Mouse (Mus musculus) brain, embryonic 14.5 days (tissue): ENCODE measurements around the gene Haus4. TPM values are rescaled to one million over a fixed set of nuclear protein-coding genes. Genes with fewer than 3 reads are reported as not detected.
A peak's percentile ranks its signal among the peaks of the same experiment; 100 is the strongest.

Experiments
- DNase-seq: peaks from one replicate; pipeline ENCODE4 v3.0.0-alpha.2; 2011; ENCODE audit warnings: low read depth
- CTCF ChIP-seq: fragments of 200-500 bp; IDR thresholded peaks from 2 replicates; pipeline ENCODE4 v1.5.1; 2012; ENCODE audit warnings: inconsistent platforms, mild to moderate bottlenecking, moderate library complexity, borderline replicate concordance; ENCODE audit not compliant: insufficient read depth, insufficient read length; ENCODE audit errors: extremely low read depth
- POLR2A ChIP-seq: fragments of 200-500 bp; IDR thresholded peaks from 2 replicates; pipeline ENCODE4 v1.6.1; 2012; ENCODE audit warnings: mild to moderate bottlenecking, inconsistent platforms, borderline replicate concordance; ENCODE audit not compliant: poor library complexity, insufficient read depth, insufficient read length, severe bottlenecking; ENCODE audit errors: extremely low read depth
- polyA plus RNA-seq: library from polyadenylated mRNA; depleted of rRNA; stranded (reverse); fragments of >200 nt; gene quantifications from 2 replicates; pipeline ENCODE4 v1.2.3, GENCODE M21; 2012; rRNA removed

The Haus4 gene
- polyA plus RNA-seq = 15.5 and 18.8 TPM in 2 replicates

- DNase-seq = peak; percentile 94
- peak; percentile 64; the same call in 1 of the 2 replicates for TF ChIP-seq CTCF
- TF ChIP-seq POLR2A = peak; percentile 83
Measured at GRCm38 (mm10) chr14:54553975-54554769, at the start of gene Haus4. Gene Haus4, minus strand, starts transcription at chr14:54554616.

DNA sequence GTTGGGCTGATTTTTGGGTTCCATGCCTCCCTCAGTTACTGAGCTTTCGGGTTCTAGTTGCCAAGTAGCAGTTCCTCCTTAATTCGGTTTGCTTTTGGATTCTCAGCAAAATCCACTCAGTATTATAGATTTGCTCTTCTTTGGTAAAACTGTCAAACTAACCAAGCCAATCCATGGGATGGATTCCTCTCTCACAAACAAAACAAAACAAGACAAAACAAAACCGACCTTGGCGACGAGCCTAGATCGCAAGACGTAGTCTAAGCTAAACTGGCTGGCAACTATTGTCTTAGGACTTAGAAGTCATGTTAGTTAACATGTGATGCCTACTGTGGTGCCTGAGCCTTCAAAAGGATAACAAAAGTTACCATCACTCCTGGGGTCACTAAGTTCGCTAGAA, 49.3 kb upstream of the Haus4 start:
- TF ChIP-seq POLR2A (no peak), CTCF (no peak)
- DNase-seq = no peak

DNA sequence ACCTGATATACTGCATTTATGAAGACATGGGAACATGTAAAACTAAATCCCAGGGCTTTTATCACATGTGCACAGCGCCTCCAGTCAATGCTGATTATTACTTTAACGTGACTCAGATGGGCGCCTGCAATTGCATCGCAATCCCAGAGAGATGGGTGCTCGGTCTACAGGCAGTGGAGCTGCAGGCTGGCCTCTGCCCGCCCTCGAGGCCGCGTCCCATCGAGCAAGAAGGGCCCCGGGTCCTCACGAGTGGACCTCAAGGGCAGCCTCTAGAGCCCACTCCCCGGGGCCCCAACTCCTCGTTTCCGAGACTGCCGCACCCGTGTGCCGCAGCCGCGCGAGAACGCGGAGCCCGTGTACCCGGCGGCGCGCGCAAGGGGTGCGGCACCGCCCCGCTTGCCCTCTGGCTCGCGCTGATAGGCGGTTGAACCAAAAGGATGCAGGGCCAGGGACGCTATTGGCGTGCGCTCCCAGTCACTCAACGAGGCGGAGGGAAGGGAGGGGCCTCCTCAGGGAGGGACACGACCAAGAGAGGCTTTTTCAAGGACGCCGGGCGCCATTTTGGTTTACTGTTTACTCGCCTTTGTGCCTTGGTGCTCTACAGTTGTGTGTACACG, 48.7 kb upstream of the Haus4 start:
- DNase-seq = peak; percentile 99
- TF ChIP-seq POLR2A = peak; percentile 97
- TF ChIP-seq CTCF = no peak

GRCm38 (mm10) chr14:54602613-54603012, 48.2 kb upstream of the Haus4 start:
- no peak for DNase-seq
- no peak for TF ChIP-seq POLR2A
- no peak for TF ChIP-seq CTCF

- no peak for DNase-seq
- TF ChIP-seq POLR2A (no peak), CTCF (no peak)
Measured at GRCm38 (mm10) chr14:54601601-54602000, 47.2 kb upstream of the Haus4 start.

DNA sequence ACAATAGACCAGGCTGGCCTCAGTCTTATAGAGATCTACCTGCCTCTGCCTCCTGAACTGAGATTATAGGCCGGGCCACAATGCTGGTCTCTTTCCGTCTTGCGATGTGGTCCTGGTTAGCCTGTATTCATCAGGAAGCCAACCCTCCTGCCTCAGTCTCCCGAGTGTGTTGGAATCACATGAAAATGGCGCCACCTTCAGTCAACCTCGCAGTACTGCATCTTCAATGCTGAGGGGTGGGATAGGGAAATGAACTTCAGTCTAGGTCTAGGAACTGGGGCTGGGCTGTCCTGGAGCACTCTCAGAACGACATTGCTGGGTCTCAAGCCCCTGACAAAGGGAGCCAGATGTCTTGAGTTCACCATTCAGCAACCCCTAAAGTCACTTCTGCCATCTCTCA, 42.7 kb upstream of the Haus4 start:
- no peak for DNase-seq
- TF ChIP-seq CTCF = peak; percentile 49; the same call in 1 of the 2 replicates
- TF ChIP-seq POLR2A = no peak

DNA sequence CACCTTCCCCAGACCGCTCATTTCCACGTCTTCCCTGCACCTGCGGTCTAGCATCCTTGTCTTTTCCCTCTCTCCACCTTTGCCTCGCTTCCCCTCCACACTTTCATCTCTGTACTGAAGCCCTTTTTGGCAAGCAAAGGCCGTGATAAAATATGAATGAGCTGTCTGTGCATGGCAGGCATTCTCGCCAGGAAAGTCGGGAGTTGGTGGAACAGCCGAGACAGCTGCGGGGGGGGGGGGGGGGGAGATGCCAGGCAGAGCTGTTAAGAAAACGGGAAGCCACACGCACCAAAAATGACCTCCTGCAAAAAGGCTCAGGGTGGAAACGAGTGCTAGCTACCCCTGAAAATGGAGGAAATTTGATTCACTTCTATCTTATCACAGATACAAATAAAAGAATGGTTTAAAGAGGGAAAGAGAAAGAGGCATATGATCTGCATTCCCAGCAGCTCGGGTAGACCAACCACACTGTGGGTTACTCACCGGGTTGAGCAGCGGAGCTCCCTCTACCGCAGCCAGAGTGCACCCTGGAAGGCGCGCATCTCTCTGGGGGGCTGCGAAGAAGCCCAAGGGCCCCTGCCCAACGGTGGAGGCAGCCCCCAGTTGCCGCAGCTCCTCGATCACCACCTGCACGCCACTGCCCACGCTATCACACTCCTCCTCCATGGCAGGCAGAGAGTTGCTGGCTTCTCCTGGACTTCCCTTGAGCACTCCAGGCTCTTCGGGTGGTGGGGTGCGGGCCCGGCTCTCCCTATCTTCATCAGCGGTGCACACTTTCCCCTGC, 40.4 kb upstream of the Haus4 start:
- peak; percentile 53 for DNase-seq
- TF ChIP-seq CTCF (no peak), POLR2A (no peak)

DNA sequence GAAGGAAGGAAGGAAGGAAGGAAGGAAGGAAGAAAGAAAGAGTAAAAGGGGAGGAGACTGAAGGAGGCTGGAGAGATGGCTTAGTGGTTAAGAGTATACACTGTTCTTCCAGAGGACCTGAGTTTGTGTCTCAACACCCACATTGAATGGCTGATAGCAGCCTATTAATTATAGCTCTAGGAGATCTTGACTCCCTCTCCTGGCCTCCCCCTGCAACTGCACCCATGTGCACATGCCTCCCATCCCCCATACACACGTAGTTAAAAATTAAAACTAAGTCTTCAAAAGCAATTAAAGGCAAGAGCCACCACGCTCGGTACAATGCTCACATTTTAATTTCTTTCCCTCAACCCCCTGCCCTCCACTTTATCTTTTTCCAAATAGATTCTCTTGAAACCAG, 39.6 kb upstream of the Haus4 start:
- DNase-seq = no peak
- peak; percentile 34; the same call in 1 of the 2 replicates for TF ChIP-seq CTCF
- TF ChIP-seq POLR2A = no peak

DNA sequence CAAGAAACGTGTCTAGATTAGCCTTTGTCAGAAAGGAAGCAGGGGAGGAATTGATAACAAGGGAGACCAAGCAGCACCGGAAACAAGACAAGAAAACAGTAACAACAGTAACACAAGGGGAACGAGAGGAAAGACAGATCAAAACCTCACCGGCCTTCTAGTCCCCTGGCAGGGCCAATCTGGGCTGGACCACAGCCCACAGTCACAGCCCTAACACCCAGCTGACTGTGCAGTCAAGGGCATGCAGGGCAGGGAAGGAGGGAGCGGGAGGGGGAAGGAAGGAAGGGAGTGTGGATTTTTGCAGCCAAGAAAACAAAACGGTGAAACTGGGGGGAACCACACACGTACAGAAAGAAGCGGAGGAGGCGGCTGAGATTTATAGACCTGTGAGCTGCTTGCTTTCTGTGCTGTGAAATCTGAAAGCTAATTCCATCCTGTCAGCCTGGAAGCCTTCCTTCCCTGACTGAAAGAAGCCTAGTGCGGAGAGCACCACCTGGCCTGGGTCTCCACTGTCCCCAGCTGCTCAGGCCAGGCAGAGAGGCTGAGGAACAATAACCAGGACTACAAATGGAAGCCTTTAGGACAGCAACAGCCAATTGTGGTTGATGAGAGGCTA, 38.0 kb upstream of the Haus4 start:
- no peak for TF ChIP-seq POLR2A
- no peak for TF ChIP-seq CTCF
- peak; percentile 17 for DNase-seq

- no peak for DNase-seq
- TF ChIP-seq POLR2A (no peak), CTCF (no peak)
Measured at GRCm38 (mm10) chr14:54591056-54591455, 36.6 kb upstream of the Haus4 start.

DNA sequence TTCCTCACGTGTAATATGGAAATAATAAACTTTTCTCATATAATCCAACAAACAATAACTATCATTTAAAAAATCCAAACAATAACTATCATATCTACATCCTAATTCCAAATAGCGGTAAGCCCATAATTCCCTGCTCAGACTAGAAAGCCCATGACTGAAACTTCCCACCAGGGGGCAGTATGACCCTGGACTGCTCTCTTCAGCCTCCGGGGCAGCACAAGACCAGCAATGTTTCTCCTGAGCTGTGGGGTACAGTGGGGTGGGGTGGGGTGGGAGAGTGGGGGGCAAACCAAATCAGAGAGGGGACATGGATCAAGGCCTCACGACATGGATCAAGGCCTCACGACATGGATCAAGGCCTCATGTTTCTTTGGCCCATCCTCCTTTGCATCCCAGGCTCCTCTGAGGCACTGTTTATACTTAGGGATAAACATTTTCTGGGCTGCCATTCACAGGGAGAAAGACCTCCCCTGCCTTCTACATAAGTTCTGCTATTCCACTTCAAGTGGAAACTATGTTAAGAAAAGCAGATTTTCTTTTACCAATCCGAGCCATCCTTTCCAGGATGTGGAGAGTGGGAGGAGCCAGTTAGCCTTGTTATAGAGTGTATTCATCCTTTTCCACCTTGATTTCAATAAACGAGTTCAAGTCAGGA, 29.4 kb upstream of the Haus4 start:
- peak; percentile 72; the same call in 1 of the 2 replicates for TF ChIP-seq CTCF
- TF ChIP-seq POLR2A = no peak
- DNase-seq = peak; percentile 73

GRCm38 (mm10) chr14:54582536-54582935, 28.1 kb upstream of the Haus4 start:
- TF ChIP-seq POLR2A = no peak
- no peak for TF ChIP-seq CTCF
- DNase-seq = no peak
